Mouse (Mus musculus) cerebellum, adult (tissue): ENCODE results near the gene Atg13.

Experiments
- ATAC-seq: cut with Nextera tagmentation; 2 replicates; pipeline ENCODE4 v1.9.2; 2017; ENCODE audit warnings: mild to moderate bottlenecking, moderate library complexity, mixed read lengths; ENCODE audit not compliant: insufficient number of reproducible peaks, low FRiP score, low TSS enrichment

The Atg13 gene

DNA sequence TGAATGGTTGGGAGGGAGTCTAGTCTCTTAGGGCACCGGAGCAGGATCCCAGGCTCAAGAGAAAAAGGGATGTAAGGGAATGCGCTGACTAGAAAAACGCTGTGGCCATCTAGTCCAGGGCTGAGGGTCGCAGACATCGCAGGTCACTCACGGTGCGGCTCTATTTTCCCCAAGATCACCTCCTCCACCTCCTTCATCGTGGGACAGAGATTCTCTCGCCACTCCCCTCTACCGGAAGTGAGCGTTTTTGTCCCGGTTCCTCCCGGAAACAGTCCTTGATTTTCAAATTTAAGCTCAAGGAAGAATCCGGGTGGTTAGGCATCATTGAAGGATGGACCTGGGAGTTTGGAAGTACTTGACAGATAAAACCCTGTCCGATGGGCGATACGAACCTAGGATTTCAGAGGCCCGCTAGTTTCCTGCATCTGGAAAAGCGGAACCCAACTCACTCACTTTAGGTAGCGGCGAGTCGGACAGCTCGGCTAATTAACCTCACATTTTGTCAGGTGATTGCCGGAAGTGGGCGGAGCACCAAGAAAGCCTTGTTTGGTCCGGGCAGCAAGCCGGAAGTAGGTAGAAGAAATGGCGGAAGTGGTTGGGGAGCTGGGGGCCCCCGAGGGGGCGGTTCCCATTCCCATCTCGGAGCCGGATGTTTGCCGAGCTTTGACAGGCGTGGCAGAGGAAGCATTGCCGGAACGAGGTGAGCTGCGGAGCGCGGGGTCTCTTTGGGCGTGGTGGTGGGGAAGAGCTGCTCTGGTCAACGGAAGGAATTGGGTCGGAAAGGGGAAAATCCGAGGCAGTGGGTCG lies 60.6 kb downstream of the Atg13 start, which contains the start of the genes Zfp408 and Arhgap1:
TSS of gene Zfp408 (minus strand) at position 239 of the 807 bp plus-strand sequence.
TSS of gene Arhgap1 (plus strand) at position 308 of the 807 bp plus-strand sequence.
- ATAC-seq, result peak; percentile 84

DNA sequence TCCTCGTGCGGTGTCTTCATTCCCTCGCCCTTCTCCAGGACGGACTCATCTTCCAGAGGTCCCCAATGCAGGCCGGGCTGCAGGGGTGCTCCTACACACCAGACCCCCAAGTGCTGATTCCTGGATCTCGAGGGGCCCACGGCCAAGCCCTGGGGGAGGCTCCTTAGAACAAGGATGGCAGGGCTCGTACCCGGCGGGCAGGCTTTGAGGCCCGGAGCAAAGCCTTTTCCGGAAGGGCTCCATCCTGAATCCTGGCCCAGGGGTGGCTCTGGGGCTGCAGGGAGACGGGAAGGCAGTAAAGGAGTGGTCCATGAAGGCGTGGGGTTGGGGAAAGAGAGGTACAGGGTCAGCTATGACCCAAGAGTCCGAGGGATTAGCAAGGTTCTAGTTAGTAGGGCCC lies 61.2 kb downstream of the Atg13 start:
- peak; percentile 24; the same call in 1 of the 2 replicates for ATAC-seq

DNA sequence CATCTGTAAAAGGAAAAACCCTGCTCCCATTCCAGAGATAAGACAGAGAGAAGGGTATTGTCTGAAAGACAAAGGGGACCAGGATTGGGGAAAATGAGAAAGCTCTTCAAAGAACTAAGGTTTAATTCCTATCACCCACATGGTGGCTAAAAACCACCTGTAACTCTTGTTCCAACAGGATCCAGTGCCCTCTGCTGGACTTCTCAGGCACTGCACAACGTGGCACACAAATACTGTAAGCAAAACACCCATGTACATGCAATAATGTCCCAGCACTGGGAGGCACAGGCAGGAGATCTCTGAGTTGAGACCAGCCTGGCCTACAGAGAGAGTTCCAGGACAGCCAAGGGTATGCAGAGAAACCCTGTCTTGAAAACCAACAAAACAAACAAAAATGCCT lies 63.6 kb downstream of the Atg13 start:
- no peak for ATAC-seq

DNA sequence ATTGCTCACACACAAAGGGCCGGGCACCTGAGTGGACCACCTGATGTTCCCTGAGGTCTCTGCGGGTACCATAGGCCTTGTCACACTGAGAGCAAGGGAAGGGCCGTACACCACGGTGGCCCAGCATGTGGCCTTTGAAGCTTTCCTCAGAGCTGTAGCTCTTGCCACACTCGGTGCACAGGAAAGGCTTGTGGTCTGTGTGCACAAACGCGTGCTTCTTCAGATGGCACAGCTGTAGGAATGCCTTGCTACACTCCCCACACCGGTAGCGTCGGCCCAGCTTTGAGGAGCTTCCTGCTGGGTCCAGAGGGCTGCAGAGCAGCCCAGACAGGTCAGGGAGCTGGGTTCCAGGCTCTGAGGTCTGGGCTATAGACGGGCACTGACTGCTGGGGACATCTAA lies 64.6 kb downstream of the Atg13 start:
- no peak for ATAC-seq

DNA sequence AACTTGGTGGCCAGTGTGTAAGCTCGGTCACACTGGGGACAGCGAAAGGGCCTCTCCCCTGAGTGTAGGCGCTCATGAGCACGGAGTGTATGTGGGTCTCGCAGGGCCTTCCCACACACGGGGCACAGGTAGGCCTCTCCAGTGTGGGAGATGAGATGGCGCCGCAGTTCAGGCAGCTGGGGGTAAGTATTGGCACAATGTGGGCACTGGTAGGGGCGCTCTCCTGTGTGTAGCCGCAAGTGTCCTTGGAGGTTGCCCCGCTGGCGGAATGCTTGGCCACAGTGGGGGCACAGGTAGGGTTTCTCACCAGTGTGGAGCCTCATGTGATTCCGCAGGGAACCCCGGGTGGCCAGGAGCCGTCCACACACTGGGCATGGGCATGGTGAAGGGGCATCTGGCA lies 65.0 kb downstream of the Atg13 start:
- no peak for ATAC-seq

DNA sequence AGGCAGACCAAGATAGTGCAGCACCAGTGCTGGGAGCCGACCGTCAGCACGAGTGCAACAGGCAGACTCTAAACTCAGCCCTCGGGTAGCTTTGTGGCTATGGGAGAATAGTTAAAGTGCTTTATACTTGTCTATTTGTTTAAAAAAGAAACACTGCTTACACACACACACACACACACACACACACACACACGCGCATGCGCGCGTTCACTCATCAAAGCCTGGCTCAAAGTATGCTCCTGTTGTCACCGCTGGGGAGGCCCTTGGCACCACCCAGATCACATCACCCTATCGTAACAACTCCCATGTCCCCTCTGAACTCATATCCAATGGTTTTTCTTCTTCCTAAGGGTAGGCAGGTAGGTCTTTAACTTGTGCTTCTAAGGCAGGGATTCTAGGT lies 66.4 kb downstream of the Atg13 start:
- ATAC-seq, result no peak

DNA sequence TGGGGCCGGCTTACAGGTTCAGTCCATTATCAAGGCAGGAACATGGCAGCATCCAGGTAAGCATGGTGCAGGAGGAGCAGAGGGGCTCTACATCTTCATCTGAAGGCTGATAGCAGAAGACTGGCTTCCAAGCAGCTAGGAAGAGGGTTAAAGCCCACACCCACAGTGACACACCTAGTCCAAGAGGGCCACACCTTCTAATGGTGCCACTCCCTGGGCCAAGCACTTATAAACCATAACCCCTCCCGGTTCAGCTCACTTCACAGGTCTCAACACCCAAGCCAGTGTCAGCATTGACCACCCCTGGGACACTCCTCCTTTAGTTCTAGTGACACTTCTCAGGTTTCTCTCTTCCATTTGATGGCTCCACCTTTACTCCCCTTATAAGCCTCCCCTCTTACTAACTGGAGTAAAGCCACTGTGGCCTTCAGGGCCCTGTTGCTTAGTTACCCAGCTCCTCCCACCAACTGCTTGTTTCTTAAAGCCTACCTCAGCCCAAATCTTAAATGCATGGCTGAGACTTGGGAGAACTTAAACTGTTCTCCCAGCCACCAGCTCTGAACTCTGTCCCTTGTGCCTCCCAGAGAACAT lies 67.5 kb downstream of the Atg13 start:
- ATAC-seq, result no peak

GRCm38 (mm10) chr2:91638931-91639330 lies 71.4 kb downstream of the Atg13 start:
- no peak for ATAC-seq

DNA sequence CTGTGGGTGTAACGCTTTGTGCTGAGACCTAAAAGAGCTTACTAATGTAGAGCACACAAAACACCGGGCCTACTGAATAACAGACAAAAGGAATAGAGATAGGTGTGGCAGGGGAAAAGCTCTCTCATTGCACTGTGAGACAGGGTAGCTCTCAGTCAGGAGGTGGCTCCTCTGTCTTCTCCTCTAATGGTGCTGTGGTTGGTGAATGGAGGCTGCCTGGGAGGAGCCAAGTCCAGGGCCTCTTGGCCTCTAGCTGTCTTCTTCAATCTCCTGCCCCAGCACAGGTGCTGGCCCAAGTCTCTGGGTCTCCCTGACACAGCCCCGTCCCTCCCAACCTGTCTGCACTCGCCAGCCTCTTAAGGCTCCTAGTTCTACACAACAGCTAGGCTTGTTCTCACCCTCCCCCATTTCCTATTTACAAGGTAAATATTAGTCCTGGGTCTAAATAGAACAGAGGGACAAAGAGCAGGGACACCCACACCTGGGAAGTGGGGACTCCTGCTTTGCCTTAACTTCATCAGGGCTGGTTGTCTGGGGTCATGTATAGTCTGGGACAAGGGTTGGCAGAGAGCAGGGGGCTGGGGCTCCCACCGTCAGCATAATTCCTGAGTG lies 73.5 kb downstream of the Atg13 start:
- ATAC-seq, result no peak

GRCm38 (mm10) chr2:91636229-91636628 lies 74.1 kb downstream of the Atg13 start, which contains the start of gene F2:
Gene F2, minus strand, starts transcription at chr2:91636414.
- ATAC-seq, result no peak

GRCm38 (mm10) chr2:91635486-91635885 lies 74.9 kb downstream of the Atg13 start:
- no peak for ATAC-seq

- peak; percentile 38; the same call in 1 of the 2 replicates for ATAC-seq
These were observed 75.5 kb downstream of the Atg13 start for GRCm38 (mm10) chr2:91634841-91635240.

DNA sequence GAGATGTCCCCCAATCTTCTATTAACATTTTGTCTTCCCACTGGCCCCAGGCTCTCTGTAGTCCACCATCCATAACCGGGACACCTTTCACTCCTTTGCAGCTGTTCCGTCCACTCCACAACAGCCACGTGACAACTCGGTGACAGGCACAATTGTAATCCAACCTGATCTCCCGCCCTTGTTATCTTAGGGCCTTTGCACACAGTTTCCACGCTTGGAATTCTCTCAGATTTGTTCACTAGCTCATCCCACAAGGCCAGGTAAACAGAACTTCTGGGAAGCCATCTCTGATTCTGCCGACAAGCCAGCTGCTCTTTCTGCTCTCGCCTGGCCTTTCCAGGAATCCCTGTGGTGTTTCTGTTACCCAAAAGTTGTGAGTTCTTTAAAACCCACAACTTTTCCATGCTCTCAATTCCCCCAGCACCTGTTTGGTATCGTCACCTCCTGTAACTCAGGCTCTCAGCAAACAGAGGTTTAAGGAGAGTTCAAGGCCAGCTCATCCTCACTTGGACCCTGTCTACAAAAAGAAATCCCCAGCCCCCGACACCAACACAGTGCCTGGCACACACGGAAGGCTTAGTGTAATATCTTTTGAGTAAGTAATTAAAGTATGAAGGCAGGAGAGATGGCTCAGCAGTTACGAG lies 76.9 kb downstream of the Atg13 start:
- no peak for ATAC-seq

DNA sequence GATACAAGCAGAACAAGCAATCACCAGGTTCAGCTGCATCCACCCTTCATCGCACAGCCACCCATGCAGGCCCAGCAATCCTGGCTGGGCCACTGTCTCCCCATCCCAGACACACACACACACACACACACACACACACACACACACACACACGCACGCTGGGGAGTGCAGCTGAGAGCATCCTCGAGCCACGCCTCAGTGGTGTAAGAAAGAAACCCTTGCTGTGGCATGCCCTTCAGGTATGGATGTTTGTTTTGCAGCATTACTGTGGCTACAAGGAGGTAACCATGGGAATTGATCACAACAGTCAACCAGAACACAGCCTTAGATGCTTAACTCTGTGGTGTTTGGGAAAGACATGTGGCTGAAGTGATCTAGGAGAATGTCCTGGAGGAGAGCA lies 78.1 kb downstream of the Atg13 start:
- ATAC-seq, result no peak

DNA sequence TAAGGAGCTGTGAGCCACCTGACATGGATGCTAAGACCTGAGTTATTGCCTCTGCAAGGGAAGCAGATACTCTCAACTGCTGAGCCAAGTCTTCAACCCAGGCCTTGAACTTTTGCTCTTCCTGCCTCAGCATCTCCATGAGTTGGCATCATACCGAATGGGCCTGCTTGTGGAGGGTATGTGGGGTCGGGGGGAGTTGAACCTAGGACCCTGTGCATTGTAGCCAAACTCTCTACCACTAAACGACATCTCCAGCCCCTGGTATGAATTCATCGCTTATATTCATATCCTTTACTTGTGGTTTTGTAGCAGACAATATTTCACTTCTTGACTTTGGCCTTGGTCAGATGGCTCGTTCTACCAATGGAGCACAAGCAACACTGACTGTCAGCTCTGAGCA lies 78.5 kb downstream of the Atg13 start:
- no peak for ATAC-seq

DNA sequence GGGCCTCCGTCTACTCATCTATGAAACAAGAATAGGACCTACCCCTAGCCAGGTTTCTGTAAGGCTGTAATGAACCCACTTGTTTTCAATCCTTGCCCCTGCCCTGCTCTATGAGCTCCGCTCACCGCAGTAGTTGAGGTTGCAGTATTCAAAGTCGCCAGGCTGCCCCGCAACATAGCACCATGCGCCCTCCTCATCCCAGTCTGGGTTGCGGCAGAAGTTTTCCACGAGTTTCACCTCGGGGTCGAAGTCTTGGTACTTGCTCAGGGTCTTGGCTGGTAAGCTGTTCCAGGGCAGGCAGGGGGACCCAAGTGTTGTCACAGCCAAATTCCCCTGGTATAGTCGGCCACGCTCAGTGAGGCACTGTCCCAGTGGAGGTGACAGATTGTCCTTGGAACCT lies 80.0 kb downstream of the Atg13 start:
- ATAC-seq, result no peak

- no peak for ATAC-seq
These were observed 80.7 kb downstream of the Atg13 start for GRCm38 (mm10) chr2:91629682-91630081.

- no peak for ATAC-seq
These were observed 82.2 kb downstream of the Atg13 start for GRCm38 (mm10) chr2:91628171-91628570.

GRCm38 (mm10) chr2:91627486-91627885 lies 82.9 kb downstream of the Atg13 start:
- no peak for ATAC-seq
